Mouse (Mus musculus) cortical plate, adult 2 months (tissue): ENCODE data around the gene Sh3gl3.

Experiments used
- CTCF ChIP-seq: fragments of 200-500 bp; IDR thresholded peaks from 2 replicates; pipeline ENCODE4 v1.5.1; 2011; ENCODE audit warnings: mild to moderate bottlenecking, control low read depth, low read length; ENCODE audit not compliant: insufficient read depth; ENCODE audit errors: extremely low read depth
- POLR2A ChIP-seq: fragments of 200-500 bp; IDR thresholded peaks from 2 replicates; pipeline ENCODE4 v1.6.1; 2011; ENCODE audit warnings: mild to moderate bottlenecking, low read length, control low read depth; ENCODE audit not compliant: insufficient read depth; ENCODE audit errors: extremely low read depth

DNA sequence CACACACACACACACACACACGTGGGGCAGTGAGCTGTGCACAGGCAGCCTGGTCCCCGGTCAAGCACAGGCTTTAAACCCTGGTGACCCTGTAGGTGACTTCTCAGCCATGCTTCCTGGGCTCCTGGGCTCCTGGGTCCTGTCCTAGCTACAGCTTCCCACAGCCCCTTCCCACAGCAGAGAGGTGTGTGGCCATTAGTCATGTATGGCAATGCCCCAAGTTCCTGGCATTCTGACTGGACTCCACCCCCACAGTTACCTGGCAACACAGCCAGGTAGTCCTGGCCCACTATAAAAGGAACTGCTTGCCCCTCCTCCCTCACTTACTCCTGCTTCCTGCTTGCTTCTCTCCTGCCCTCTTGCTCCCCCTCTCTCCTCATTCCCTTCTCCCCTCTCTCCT, 90.5 kb downstream of the Sh3gl3 start:
- TF ChIP-seq POLR2A = no peak
- TF ChIP-seq CTCF = no peak
